Mouse (Mus musculus): ENCODE data around the gene Cops7b.
A peak's percentile ranks its signal among the peaks of the same experiment; 100 is the strongest.
"Not testable (repeated sequence)": the region's sequence is repeated elsewhere in the genome, so short reads cannot be mapped to it uniquely, and the experiment has no call there.

The Cops7b gene

DNA sequence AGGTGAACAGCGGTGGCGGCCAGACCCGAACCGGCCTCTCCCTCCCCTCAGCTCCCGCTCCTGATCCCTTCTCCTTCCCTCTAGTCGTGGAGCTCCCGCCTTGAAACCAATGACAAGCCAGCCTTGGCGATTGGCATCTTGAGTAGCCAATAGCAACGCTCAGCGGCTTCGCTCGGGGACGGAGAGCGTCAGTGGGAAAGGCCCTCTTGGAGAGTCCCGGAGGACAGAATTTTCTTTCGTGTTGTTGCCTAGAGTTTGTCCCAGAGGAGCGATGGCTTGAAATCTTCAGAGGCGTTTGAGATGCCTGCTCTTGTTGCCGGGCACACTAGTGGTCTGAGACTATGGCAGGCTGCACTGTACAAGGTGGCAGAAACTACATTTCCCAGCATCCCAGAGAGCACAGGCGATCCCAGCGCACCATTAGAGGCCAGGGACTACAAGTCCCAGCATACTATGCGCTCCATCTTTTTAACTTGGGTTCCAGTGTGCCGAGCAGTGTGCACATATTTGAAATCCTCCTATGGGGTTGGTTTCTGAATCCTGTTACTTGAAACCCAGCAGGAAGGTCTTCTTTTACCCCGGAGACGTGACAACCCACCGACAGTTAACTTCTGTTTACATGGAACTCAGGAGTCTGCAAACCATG is at the start of gene Cops7b, which contains the start of gene Pde6d:
TSS of gene Cops7b (plus strand) at position 454 of the 646 bp plus-strand sequence.
TSS of gene Pde6d (minus strand) at position 179 of the 646 bp plus-strand sequence.
- peak; percentile 86 to 87 for DNase-seq

DNA sequence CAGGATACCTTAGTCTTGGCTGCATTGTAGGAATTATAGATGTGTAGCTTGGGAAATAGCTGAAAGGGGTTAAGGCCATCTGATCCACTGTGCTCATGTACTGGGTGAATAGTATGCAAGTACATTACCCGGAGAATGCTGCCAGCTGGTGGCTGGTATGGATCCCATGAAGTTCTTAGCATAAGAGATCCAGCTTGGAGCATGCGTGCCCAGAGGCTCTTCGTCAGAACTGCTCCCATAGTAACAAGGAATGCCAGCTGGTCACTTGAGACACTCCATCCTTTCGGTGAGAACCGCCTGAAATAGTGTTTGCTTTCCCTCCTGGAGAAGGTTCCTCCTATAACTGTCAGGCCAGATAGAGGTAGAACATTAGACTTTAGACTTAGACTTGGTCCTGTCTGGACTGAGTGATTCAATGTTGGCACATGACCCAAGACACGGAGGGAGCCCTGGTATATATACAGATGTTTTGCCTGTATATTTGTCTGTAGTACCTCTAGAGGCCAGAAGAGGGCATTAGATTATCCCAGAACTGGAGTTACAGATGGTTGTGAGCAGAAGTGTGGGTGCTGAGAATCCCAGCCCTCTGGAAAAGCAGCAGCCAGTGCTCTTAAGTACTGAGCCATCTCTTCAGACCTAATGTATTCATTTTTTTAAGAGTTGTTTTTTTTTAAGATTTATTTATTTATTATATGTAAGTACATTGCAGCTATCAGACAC is 49.1 kb upstream of the Cops7b start:
- DNase-seq: peak in 1 of 2 experiments; percentile 26

DNA sequence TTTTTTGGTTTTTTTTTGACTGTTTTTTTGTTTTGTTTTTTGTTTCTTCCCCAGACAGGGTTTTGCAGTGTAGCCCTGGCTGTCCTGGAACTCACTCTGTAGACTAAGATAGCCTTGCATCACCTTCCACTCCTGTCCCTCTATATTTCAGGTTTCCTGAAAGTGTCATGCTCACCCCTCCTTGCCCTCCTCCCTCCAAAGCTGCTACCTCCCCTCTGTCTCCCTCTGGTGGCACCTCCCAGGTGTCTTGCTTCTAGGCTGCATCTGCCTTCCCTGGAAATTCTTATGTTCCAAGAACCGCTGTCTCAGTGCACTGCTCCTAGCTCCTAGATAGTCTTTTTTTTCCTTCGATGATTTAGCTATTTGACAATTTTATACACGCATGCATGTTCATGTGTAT is 44.3 kb upstream of the Cops7b start:
- DNase-seq: peak in 1 of 2 experiments; percentile 30

- DNase-seq: not testable (repeated sequence)
Observed at GRCm38 (mm10) chr1:86539583-86539982, 43.1 kb upstream of the Cops7b start.

DNA sequence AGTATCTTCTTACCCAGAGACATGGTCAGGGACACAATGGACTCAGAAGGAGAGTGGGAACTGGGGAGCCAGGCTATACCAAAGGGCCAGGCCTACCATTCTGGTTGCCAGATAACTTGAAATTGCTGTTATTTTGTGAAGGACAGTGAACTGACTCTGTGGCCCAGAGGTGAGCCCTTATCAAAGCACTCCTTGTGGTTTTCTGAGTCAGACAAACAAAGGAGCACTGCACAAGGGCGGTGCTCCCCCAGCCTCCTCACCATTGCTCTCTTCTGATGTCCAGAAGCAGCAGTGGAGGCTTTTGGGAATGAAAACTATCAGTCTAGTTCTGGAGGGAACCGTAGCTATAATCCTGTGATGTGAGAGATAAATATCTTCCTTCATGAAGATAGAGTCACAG is 40.1 kb upstream of the Cops7b start:
- DNase-seq: no peak

DNA sequence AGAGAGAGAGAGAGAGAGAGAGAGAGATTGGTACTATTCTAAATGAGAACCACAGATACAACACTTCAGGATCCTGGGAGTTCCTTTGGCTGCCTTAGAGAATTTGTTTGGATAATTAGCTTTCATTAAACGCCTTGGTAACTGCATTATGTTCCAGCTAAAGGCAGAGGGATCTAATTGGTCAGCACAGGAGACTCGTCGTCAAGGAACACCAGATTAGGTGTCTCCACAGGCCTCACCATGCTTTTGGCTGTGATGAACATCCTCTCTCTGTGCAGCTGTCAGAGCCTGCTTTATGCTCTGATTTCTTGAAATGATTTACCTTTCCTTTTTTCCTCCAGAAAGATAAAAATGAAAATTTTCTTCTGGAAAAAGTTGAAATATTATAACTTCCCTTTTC is 35.9 kb upstream of the Cops7b start:
- no peak for DNase-seq

- DNase-seq: no peak
Observed at GRCm38 (mm10) chr1:86551299-86551698, 31.4 kb upstream of the Cops7b start.

DNA sequence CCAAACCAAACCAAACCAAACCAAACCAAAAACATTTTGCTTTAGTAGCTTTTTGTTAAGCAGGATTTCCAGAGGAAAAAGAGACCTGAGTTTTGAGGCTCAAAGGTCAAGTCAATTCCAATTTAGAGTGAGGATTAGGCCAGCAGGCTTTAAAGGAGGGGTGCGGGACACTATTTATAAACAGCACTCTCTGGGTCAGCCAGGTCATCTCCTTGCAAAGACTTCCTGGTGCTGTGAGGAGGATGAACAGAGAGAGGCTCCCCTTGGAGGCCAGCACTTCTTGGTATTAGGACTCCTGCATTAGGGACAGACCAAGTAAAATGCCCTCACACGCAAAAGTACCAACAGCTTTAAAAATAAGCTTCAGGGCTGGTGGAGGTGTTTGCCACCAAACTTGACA is 30.8 kb upstream of the Cops7b start:
- no peak for DNase-seq

GRCm38 (mm10) chr1:86555665-86556064 is 27.0 kb upstream of the Cops7b start:
- no peak for DNase-seq

- DNase-seq: no peak
Observed at GRCm38 (mm10) chr1:86557872-86558271, 24.8 kb upstream of the Cops7b start.

- no peak for DNase-seq
Observed at GRCm38 (mm10) chr1:86559232-86559631, 23.5 kb upstream of the Cops7b start.

- DNase-seq: no peak
Observed at GRCm38 (mm10) chr1:86562663-86563062, 20.0 kb upstream of the Cops7b start.

DNA sequence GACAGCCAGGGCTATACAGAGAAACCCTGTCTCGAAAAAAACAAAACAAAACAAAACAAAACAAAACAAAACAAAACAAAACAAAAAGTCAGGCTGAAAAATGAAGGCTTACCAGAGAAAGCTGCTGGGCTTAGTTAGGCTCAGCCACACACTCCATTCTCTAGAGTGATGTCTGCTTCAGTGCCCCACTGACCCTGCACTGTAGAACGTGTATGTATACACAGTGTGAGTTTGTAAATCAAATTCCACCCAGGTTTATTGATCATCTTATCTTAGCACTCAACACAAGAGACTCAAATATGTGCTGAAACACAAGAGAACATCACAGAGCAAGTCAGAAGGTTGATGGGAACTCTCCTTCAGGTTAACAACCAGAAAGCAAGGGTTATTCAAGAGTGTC is 14.3 kb upstream of the Cops7b start:
- no peak for DNase-seq

DNA sequence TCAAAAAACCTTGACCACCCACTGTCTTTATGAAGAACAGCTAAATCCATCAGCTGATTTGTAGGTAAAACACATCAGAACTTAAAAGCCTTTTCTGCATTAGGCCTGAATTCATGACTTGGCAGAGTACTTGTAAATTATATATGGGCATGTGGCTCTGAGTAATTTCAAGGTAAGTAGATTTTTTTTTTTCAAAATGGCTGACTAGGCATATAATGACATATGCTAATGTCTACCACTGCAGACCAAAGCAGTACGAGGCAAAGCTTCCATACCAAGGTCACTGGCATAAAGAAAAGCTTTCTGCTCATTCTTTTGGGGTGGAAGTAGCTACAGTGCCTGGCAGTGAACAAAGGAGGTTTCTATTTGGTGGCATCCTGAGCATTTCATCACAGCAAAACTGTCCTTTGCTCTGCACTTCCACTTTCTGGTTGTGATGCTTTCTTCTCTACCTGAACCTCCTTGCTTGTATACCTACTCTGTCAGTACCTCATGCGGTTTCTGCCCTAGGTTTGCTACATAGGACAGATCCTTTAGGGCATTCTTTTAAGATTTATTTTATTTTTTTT is 13.3 kb upstream of the Cops7b start:
- no peak for DNase-seq

DNA sequence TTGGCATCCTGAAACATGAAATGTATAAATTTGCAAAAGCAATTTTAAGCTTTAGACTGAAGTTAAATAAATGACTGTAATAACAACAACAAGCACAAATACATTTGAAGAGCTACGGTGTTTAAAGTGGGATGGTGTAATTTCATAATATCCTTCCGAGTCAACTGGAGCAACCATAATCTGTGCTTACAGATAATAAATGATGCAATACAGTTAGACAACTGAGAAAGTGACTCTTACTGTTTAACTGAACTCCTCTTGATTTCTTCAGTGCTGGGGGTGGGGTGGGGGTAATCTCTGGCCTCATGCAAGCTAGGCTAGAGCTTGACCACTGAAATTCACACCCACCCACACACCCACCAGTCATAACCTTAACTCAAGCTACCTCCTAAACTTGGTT is 11.3 kb upstream of the Cops7b start:
- no peak for DNase-seq

DNA sequence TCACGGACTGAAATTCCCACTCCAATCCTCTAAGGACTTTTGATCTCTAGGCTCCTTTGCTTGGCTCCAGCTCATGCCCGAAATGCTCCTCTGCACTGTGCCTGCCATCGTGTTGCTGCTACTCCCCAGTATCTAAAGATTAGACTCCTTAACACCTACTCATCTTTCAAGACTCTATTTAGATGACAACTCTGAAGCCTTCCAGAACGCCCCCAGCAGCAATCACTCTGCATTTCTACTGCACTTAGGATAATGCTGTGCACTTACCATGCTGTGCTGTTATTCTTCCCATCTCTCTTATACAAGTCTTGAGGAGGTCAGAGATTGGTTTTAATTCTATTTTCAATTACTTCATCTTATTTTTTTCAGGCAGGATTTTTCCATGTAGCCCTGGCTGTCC is 10.8 kb upstream of the Cops7b start:
- DNase-seq: no peak

- no peak for DNase-seq
Observed at GRCm38 (mm10) chr1:86580426-86580825, 2.3 kb upstream of the Cops7b start.

- peak in 1 of 2 experiments; percentile 8 for DNase-seq
Observed at GRCm38 (mm10) chr1:86581692-86582450, 833 bp upstream of the Cops7b start.

DNA sequence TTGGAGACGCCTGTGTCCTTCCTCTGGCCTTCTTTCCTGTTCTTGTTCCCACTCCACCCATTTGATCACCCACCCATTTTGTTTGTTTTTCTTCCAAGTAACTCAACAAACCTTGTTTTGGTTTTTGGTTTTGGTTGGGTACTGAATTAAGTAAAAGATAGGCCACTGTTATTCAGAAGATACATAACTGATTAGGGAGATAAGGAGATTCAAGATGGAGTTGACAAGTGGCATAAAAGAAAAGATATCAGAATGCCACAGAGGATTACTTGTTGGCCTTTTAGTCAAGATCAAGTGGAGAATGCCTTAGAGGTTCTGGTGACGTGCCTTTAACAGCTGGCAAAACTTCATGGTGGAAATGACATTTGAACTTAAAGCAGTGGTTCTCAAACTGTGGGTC is 1.0 kb downstream of the Cops7b start:
- DNase-seq: no peak

- DNase-seq: peak; percentile 86 to 87
Observed at GRCm38 (mm10) chr1:86586992-86587391, 4.3 kb downstream of the Cops7b start.

- DNase-seq: no peak
Observed at GRCm38 (mm10) chr1:86594539-86594938, 11.8 kb downstream of the Cops7b start.

- DNase-seq: no peak
Observed at GRCm38 (mm10) chr1:86595315-86595714, 12.6 kb downstream of the Cops7b start.

GRCm38 (mm10) chr1:86596512-86596911 is 13.8 kb downstream of the Cops7b start:
- DNase-seq: no peak
